Mouse (Mus musculus) testis, postnatal 10 days (tissue): ENCODE measurements at regions not wholly inside any gene's neighbourhood (a gene's known extent, or its start where the extent isn't known, plus 50 kb on each side); places are given as distances from the start of the nearest gene placed in this dataset.
"Not testable (repeated sequence)": the region's sequence is repeated elsewhere in the genome, so short reads cannot be mapped to it uniquely, and the experiment has no call there.

Source experiments
- DNase-seq: peaks from one replicate; pipeline ENCODE4 v3.0.0; 2021; ENCODE audit warnings: low spot score

GRCm38 (mm10) chr12:113597163-113597562 is 53.5 kb downstream of the Adam6a start:
- not testable (repeated sequence) for DNase-seq

GRCm38 (mm10) chr12:113610924-113611323 is 67.2 kb downstream of the Adam6a start:
- peak; percentile 53 for DNase-seq

- DNase-seq = not testable (repeated sequence)
Observed at GRCm38 (mm10) chr12:113625221-113625620, 81.5 kb downstream of the Adam6a start.

GRCm38 (mm10) chr12:113630803-113631202 is 87.1 kb downstream of the Adam6a start:
- not testable (repeated sequence) for DNase-seq
